Mouse (Mus musculus) induced T-regulatory cell, adult 2 months (primary cell): Measurements from ENCODE around the gene Caskin1.
A peak's percentile ranks its signal among the peaks of the same experiment; 100 is the strongest.

ENCODE experiments used
- DNase-seq: peaks from one replicate; pipeline ENCODE4 v3.0.0-alpha.2; 2012; ENCODE audit warnings: low read depth

Caskin1 gene

DNA sequence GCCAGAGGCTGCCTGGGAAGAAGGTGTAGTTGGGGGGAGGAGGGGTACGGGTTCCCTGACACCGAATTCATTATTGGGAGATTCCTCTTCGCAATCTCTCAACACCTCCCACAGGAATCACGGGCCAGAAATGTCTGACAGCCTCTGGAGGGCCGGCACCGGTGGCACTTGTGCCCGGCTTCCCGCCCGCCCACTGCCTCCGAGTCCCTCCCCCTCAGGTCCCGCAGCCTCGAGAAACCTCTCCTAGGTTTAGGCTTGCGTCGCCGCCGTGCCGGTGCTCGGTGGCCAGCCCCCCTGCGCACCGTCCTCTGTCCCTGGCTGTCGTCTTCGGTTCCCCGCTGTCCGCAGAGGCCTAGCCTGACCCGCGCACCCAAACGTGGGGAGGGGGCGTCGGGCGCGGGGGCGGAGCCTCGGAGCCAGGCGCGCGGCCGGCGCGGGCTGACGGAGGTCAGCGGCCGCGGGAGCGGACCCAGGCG, at the start of gene Caskin1:
TSS of gene Caskin1 (plus strand) at position 416 of the 476 bp plus-strand sequence.
- peak; percentile 32 for DNase-seq

DNA sequence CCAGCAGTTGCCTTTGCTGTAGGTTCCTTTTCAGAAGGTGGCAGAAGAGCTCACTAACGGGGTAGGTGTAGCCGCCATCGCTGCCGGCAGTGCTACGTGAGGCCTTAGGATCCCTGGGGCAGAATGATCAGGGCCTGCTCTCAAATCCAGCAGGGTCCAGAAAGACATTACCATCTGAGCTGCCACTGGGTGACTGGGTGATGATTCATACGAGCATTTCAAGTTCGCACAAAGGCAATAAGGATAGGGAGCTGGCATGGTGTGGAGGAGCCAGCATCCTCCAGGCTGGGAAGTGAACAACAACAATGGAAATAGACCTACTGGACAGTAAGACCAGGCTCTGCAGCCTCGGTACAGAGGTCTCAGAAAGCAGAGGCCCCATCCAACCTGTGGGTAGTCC, 48.0 kb upstream of the Caskin1 start:
- DNase-seq, result no peak

GRCm38 (mm10) chr17:24441148-24441547, 47.3 kb upstream of the Caskin1 start:
- no peak for DNase-seq

- no peak for DNase-seq
These were observed 46.3 kb upstream of the Caskin1 start for GRCm38 (mm10) chr17:24442107-24442506.

GRCm38 (mm10) chr17:24442632-24443155, 45.7 kb upstream of the Caskin1 start, which contains the start of gene Dnase1l2:
Dnase1l2 (minus strand) TSS chr17:24443105.
- DNase-seq, result no peak

GRCm38 (mm10) chr17:24443409-24443808, 45.0 kb upstream of the Caskin1 start:
- no peak for DNase-seq

DNA sequence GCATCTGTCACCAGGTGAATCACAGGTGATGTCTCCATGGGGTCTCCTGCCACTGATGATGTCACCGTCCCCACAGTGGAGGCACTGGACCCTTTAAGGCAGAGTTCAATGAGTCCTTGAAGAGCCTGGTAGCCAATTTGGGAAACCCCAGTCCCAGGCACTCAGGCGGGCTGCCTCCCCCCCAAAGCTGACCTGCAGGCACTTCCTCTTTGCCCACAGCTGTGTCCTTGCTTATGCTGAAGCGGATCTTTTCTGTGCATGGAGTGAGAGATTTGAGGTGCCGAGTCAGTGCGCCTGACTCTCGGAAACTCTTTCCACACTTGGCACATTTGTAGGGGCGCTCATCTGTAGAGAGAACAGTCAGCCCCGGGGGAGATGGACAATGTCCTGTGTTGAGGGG, 41.8 kb upstream of the Caskin1 start:
- DNase-seq, result no peak

- DNase-seq, result no peak
These were observed 38.9 kb upstream of the Caskin1 start for GRCm38 (mm10) chr17:24449507-24449906.

DNA sequence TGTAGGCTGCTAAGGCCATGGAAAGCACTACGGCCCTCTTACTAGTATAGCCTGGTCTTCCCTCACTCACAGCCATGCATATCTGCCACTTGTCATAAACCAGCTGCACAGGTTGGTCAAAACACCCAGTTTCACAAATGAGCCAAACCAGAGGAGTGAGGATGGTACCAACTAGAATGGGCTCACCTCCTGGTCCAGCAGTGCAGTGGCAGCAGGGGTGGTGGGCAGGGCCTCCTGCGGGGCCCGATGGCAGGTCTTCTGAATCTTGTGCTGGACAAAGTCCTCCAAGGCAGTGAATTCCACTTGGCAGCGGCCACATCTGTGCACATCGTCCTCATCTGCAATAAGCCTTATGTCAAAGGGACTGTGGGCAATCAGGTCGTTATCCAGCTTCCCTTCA, 37.2 kb upstream of the Caskin1 start:
- DNase-seq, result no peak

GRCm38 (mm10) chr17:24453372-24453771, 35.0 kb upstream of the Caskin1 start:
- peak; percentile 69 for DNase-seq

DNA sequence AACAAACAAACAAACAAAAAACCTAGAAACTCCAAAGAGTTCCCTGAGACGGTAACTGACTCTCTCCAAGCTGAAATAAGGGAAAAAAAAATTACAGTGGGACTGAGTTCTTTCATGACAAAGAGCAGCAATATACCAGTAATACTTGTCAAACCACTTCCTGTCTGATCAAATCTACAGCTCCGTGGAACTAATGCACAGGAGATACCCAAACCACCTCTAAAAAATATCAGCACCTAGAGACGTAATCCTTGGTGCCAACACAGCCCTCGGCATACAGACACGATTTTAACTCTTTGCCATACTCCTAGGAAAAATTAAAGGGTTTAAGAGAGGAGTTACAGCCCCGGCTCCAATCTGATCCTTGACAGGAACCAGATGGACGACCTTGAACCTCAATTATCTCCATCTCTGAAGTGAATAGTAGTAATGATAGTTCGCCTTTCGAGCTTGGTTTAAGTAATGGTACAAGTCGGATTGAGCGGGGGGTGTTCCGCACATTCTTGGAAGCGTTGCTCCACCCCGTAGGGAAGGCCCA, 34.1 kb upstream of the Caskin1 start:
- peak; percentile 87 for DNase-seq

GRCm38 (mm10) chr17:24454756-24455522, 33.5 kb upstream of the Caskin1 start:
- DNase-seq, result peak; percentile 100

GRCm38 (mm10) chr17:24455523-24456206, 32.7 kb upstream of the Caskin1 start:
- DNase-seq, result peak; percentile 43

- peak; percentile 81 for DNase-seq
These were observed 26.8 kb upstream of the Caskin1 start for GRCm38 (mm10) chr17:24461580-24461979.

DNA sequence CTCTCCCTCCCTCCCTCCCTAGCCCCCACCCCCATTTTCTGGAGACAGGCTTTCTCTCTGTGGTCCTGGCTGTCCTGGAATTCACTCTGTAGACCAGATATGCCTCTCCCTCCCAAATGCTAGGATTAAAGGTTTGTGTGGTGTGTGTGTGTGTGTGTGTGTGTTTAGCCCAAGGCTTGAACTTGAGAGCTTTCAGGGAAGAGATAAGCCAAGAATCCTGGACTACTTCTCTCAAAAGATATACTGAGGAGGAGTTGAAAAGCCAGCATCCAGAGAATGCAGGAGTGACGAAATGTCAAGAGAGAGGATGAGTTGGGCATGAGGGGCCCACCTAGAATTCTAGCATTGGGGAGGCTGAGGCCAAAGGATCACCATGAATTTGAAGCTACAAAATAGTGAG, 25.5 kb upstream of the Caskin1 start:
- DNase-seq, result no peak

DNA sequence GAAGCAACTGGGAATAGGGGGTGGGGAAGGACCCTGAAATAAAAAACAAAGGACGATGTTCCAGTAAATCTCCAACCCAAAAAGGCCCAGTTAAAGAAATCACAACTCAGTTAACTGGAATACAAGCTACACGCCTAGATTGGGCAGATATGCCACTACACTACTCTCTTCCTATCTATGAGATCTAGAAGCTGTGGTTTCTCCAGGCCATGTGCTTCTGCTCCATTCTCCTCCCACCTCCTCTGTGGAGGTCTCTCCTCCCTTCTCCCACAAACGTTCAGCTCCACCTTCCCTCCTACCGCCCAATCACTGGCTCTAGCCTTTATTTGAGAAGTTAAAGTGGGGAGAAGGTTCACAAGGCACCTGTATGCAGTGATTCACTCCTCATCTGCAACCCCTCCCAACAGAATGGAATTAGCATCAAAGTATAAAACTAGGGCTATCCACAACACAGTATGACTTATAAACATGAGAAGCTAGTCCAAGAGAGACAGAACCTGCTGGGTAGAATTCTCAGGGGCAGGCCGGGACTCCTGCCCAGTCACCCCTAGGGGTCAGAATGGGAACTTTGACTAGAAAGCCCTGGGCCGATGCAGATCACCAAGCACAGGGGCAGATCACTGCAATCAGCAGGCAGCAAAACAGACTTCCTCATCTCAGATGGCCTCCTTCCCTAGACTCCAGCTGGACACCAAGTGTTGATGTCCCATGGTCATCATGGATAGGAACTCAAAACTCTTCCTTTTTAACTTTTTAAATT, 24.8 kb upstream of the Caskin1 start:
- DNase-seq, result peak; percentile 50

GRCm38 (mm10) chr17:24468636-24469246, 19.7 kb upstream of the Caskin1 start:
- DNase-seq, result peak; percentile 19

DNA sequence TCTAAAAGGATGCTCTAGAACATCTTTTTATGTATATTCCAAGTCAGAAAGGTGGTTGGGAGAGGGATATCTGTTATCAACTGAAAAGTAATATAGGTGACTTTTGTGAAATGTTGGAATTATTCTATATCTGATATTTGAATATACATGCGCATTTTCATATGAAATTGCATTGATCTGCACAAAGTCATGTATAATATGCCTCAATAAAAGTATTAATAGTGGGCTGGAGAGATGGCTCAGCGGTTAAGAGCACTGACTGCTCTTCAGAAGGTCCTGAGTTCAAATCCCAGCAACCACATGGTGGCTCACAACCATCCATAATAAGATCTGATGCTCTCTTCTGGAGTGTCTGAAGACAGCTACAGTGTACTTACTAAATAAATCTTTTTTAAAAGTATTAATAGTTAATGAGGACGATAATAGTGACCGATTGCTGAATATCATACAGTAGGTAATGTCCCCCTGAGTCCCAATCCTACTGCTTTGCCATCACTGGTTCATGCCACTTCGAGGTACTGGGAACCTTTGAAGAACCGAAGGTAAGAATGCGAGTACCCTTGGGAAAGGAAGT, 19.0 kb upstream of the Caskin1 start:
- peak; percentile 17 for DNase-seq

DNA sequence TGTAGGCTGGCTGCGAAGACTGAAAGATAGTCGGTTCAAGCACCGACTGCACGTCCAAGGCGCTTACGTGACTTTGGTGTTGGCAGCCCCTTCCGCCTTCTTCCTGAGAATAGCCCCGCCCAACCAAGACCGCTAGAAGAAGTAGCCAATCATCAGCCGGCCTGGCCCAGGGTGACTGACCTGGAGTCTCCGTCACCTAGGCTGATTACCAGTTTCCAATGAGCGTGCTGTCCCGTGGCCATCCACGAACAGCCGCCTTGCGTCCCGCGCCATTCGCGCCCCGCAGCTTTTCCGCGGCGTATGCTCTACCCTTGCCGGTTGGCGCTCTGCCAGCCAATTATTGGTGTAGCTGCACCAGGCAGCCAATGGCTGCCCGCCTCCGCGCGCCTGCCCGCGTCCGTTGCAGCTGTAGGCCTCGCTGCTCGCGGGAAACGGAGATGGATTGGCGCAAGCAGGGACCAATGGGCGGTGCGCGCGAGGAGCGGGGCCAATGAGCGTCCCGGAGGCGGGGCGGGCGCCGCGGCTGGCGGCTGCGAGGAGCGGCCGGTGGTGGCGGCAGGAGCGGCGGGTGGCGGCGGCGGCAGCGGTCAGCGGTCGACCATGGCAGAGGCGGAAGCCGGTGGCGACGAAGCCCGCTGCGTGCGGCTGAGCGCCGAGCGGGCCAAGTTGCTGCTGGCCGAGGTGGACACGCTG, 18.3 kb upstream of the Caskin1 start, which contains the start of the genes E4f1 and Pgp:
TSS of gene E4f1 (minus strand) at position 404 of the 693 bp plus-strand sequence.
TSS of gene Pgp (plus strand) at position 483 of the 693 bp plus-strand sequence.
- DNase-seq, result peak; percentile 99
